Mouse (Mus musculus) kidney, embryonic 15.5 days (tissue): ENCODE data around the gene Fam163a. TPM values are rescaled to one million over a fixed set of nuclear protein-coding genes. Genes with fewer than 3 reads are reported as not detected.

Source experiments
- ATAC-seq: fragments of 200-750 bp; cut with Nextera tagmentation; replicated peaks from 2 replicates; pipeline ENCODE4 v1.8.0; 2017; ENCODE audit warnings: moderate TSS enrichment; ENCODE audit not compliant: low FRiP score
- H3K27ac ChIP-seq: fragments of 300-500 bp; sonication (generic); 2 replicates; pipeline ENCODE4 v1.5.1; 2015; ENCODE audit warnings: mild to moderate bottlenecking, inconsistent platforms
- H3K27me3 ChIP-seq: fragments of 300-500 bp; sonication (generic); 2 replicates; pipeline ENCODE4 v1.6.1; 2015; ENCODE audit warnings: inconsistent platforms
- H3K36me3 ChIP-seq: fragments of 300-500 bp; sonication (generic); 2 replicates; pipeline ENCODE4 v1.6.1; 2015; ENCODE audit warnings: inconsistent platforms
- H3K4me1 ChIP-seq: fragments of 300-500 bp; sonication (generic); 2 replicates; pipeline ENCODE4 v1.6.1; 2015; ENCODE audit warnings: inconsistent platforms
- H3K4me2 ChIP-seq: fragments of 300-500 bp; sonication (generic); 2 replicates; pipeline ENCODE4 v1.6.1; 2015; ENCODE audit warnings: moderate library complexity, mild to moderate bottlenecking, inconsistent platforms
- H3K4me3 ChIP-seq: fragments of 300-500 bp; sonication (generic); replicated peaks from 2 replicates; pipeline ENCODE4 v1.5.1; 2015; ENCODE audit warnings: mild to moderate bottlenecking, inconsistent platforms
- H3K9ac ChIP-seq: fragments of 300-500 bp; sonication (generic); 2 replicates; pipeline ENCODE4 v1.6.1; 2015; ENCODE audit warnings: mild to moderate bottlenecking, inconsistent platforms
- H3K9me3 ChIP-seq: fragments of 300-500 bp; sonication (generic); replicated peaks from 2 replicates; pipeline ENCODE4 v1.6.1; 2016; ENCODE audit warnings: inconsistent platforms
- WGBS: fragments of 180-500 bp; shearing (Covaris S2); methylation state at CpG from one replicate; pipeline ENCODE4 v1.1.7; 2015; ENCODE audit warnings: mixed read lengths; 5-methylcytosine and 5-hydroxymethylcytosine counted together
- polyA plus RNA-seq: library from polyadenylated mRNA; unstranded; fragments of >200 nt; fragmentation: Nextera tagmentation; extraction: Ambion mirVana; gene quantifications from 2 replicates; pipeline ENCODE4 v1.2.1, GENCODE M21; 2015

The Fam163a gene
- polyA plus RNA-seq, 1 experiment from 2014 or later = 1.5 TPM

DNA sequence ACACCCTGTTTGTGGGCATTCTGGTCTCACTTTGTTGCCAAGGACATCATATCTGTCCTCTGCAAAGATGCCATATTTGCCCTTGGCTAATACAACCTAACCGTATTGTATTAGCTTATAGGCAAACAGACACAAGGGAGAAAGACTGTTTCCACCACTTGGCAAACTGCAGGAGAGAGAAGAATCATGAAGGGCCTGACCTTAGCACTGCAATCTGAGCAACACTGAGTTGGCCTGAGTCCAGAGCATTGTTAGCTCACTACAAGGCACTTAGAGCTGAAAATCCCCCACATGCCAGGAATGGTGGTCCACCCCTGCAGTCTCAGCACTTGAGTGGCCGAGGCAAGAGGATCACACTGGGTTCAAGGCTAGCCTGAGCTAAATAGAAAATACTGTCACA lies 13.7 kb upstream of the Fam163a start:
- no peak overlapping the region for H3K4me3 ChIP-seq
- WGBS = 78% methylated on average over 2 of the region's 2 CpGs
- peaks cover 26% of the 10 kb centered on the region for H3K4me1 ChIP-seq
- no peaks in the 10 kb centered on the region for H3K36me3 ChIP-seq
- H3K27ac ChIP-seq = no peak overlapping the region
- no peak overlapping the region for H3K4me2 ChIP-seq
- no peak overlapping the region for H3K9ac ChIP-seq
- no peak for ATAC-seq
- no peaks in the 10 kb centered on the region for H3K9me3 ChIP-seq
- 0 out of 2 replicates have a peak, but pooled peaks cover 2% of the 10 kb centered on the region for H3K27me3 ChIP-seq

- Histone ChIP-seq H3K27ac (no peak overlapping the region), H3K27me3 (peaks cover 4% of the 10 kb centered on the region; the same call in 1 of the 2 replicates), H3K9ac (no peak overlapping the region), H3K4me3 (no peak overlapping the region), H3K4me2 (no peak overlapping the region), H3K4me1 (peaks cover 25% of the 10 kb centered on the region), H3K9me3 (no peaks in the 10 kb centered on the region), H3K36me3 (no peaks in the 10 kb centered on the region)
- 68% methylated on average over 8 of the region's 8 CpGs for WGBS
- ATAC-seq = no peak
Observed at GRCm38 (mm10) chr1:156217941-156218340, 13.1 kb upstream of the Fam163a start.

GRCm38 (mm10) chr1:156217393-156217792 lies 12.6 kb upstream of the Fam163a start:
- Histone ChIP-seq H3K4me3 (no peak overlapping the region), H3K27ac (no peak overlapping the region), H3K36me3 (no peaks in the 10 kb centered on the region), H3K9me3 (no peaks in the 10 kb centered on the region), H3K9ac (no peak overlapping the region), H3K4me1 (peaks cover 19% of the 10 kb centered on the region), H3K27me3 (peaks cover 9% of the 10 kb centered on the region; the same call in 1 of the 2 replicates), H3K4me2 (no peak overlapping the region)
- 26% methylated on average over 3 of the region's 3 CpGs for WGBS
- peak; percentile 71; the same call in 1 of the 2 replicates for ATAC-seq

- H3K4me3 ChIP-seq = no peak overlapping the region
- H3K27ac ChIP-seq = no peak overlapping the region
- no peaks in the 10 kb centered on the region for H3K9me3 ChIP-seq
- H3K27me3 ChIP-seq = peaks cover 15% of the 10 kb centered on the region; the same call in 1 of the 2 replicates
- peaks cover 10% of the 10 kb centered on the region for H3K4me1 ChIP-seq
- 72% methylated on average over 4 of the region's 4 CpGs for WGBS
- no peak overlapping the region for H3K9ac ChIP-seq
- H3K4me2 ChIP-seq = no peak overlapping the region
- no peaks in the 10 kb centered on the region for H3K36me3 ChIP-seq
- ATAC-seq = peak; percentile 44; the same call in 1 of the 2 replicates
Observed at GRCm38 (mm10) chr1:156216249-156216648, 11.4 kb upstream of the Fam163a start.

DNA sequence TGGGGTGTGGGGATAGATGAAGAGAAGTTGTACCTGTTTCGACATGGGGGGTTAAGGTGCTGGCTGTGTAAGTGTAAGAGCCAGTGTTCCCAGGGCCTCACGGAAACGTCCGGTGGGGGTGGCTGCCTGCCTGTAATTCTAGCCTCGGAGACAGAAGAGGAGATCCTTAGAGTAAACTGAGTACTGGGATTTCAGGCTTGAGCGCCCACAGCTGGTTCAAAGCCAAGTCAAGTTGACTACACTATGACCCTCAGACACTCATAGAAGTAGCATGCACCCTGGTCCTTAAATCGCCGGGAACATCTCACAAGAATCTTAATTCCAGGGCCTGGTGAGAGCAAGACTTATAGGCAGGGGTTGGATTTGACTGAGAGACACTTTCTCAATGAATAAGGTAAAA lies 9.8 kb upstream of the Fam163a start:
- Histone ChIP-seq H3K4me3 (no peak overlapping the region), H3K9ac (no peak overlapping the region), H3K9me3 (no peaks in the 10 kb centered on the region), H3K27ac (no peak overlapping the region), H3K4me2 (no peak overlapping the region), H3K36me3 (no peaks in the 10 kb centered on the region), H3K4me1 (peaks cover 10% of the 10 kb centered on the region), H3K27me3 (peaks cover 15% of the 10 kb centered on the region; the same call in 1 of the 2 replicates)
- 45% methylated on average over 8 of the region's 8 CpGs for WGBS
- no peak for ATAC-seq

DNA sequence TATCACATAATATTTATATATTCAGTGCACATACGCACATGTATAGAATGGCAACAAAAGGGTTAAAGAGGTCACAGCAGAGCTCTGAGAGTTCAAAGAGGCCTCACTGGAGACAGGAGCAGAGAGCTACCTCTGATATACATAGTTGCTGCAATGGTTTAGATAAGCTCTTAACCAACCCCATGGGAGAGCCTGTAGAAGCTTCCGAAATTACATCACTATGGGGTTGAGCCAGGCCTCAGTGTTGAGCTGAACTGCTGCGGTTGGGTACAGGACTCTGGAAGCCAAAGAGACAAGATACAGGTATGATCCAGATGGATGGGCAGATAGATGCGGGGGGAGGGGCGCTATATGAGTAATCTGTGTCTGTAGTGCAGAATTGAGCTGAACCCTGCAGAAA lies 8.1 kb upstream of the Fam163a start:
- Histone ChIP-seq H3K4me3 (no peak overlapping the region), H3K36me3 (no peaks in the 10 kb centered on the region), H3K4me1 (peaks cover 6% of the 10 kb centered on the region), H3K9me3 (no peaks in the 10 kb centered on the region), H3K4me2 (no peak overlapping the region), H3K27ac (no peak overlapping the region), H3K9ac (no peak overlapping the region), H3K27me3 (peaks cover 16% of the 10 kb centered on the region)
- 91% methylated on average over 5 of the region's 5 CpGs for WGBS
- ATAC-seq = peak; percentile 68

DNA sequence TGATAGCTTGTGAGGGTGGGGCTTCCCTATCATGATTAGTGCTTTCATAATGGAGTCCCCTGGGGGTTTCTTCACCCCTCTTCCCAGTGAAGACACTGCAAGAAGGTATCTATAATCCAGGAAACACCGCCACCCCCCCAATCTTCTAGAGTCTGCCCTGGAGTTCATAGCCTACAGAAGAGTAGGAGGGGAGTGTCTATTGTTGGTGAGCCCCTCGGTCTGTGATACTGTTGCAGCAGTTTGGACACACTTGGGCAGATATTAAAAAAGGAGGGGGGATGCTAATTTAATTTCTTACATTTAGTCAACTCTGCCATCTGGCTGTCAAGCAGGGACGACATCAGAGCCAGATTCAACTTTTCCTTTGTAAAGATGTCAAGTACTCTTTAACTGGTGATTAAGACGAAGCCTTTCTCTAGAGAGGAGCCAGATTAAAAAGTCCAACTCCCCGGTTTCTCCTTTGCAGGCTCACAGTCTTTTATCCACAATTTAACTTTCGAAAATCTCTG lies 7.0 kb upstream of the Fam163a start:
- Histone ChIP-seq H3K9ac (no peak overlapping the region), H3K27ac (no peak overlapping the region), H3K4me1 (no peaks in the 10 kb centered on the region), H3K27me3 (peaks cover 26% of the 10 kb centered on the region), H3K9me3 (no peaks in the 10 kb centered on the region), H3K4me3 (no peak overlapping the region), H3K36me3 (no peaks in the 10 kb centered on the region), H3K4me2 (no peak overlapping the region)
- no peak for ATAC-seq
- WGBS = 63% methylated on average over 6 of the region's 6 CpGs

DNA sequence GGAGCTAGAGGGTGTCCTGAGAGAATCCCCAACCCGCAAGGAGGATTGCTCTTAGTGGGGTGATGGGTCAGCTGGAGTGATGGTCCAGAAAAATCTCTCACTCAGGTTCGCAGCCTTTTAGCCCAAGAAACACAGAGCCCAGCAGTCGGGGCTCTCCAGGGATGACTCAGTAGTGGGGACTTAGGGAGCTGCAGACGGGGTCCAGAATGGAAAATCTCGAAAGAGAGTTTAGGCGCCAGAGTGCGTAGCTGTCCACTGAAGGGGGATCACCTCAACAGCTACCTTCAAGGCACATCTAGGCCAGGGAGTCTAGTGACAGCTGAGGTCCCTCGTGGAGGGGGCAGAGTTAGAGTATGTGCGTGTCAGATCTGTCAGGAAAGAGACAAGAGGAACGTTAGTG lies 338 bp upstream of the Fam163a start:
- ATAC-seq = peak; percentile 22; the same call in 1 of the 2 replicates
- peak overlapping the region; percentile 88 for H3K4me2 ChIP-seq
- no peak overlapping the region for H3K27ac ChIP-seq
- 21% methylated on average over 10 of the region's 10 CpGs for WGBS
- peaks cover 74% of the 10 kb centered on the region for H3K27me3 ChIP-seq
- no peak overlapping the region for H3K9ac ChIP-seq
- H3K4me1 ChIP-seq = peaks cover 17% of the 10 kb centered on the region
- H3K9me3 ChIP-seq = 0 out of 2 replicates have a peak, but pooled peaks cover 4% of the 10 kb centered on the region
- H3K36me3 ChIP-seq = no peaks in the 10 kb centered on the region
- peak overlapping the region; percentile 48 for H3K4me3 ChIP-seq

- Histone ChIP-seq H3K9ac (peak overlapping the region; percentile 38), H3K4me1 (peaks cover 17% of the 10 kb centered on the region), H3K4me2 (peak overlapping the region; percentile 88), H3K9me3 (0 out of 2 replicates have a peak, but pooled peaks cover 4% of the 10 kb centered on the region), H3K36me3 (no peaks in the 10 kb centered on the region), H3K27me3 (peaks cover 82% of the 10 kb centered on the region), H3K4me3 (peak overlapping the region; percentile 48), H3K27ac (no peak overlapping the region)
- 4% methylated on average over 18 of the region's 18 CpGs for WGBS
- no peak; the same call in 1 of the 2 replicates for ATAC-seq
Observed at GRCm38 (mm10) chr1:156203961-156204655, 718 bp downstream of the Fam163a start.

- peaks cover 17% of the 10 kb centered on the region for H3K4me1 ChIP-seq
- H3K27me3 ChIP-seq = peaks cover 83% of the 10 kb centered on the region
- no peak overlapping the region for H3K4me2 ChIP-seq
- WGBS = 48% methylated on average over 3 of the region's 3 CpGs
- H3K9ac ChIP-seq = no peak overlapping the region
- no peak for ATAC-seq
- H3K4me3 ChIP-seq = no peak overlapping the region
- H3K27ac ChIP-seq = no peak overlapping the region
- no peaks in the 10 kb centered on the region for H3K36me3 ChIP-seq
- H3K9me3 ChIP-seq = 0 out of 2 replicates have a peak, but pooled peaks cover 4% of the 10 kb centered on the region
Observed at GRCm38 (mm10) chr1:156202661-156203060, 2.2 kb downstream of the Fam163a start.

- peaks cover 82% of the 10 kb centered on the region for H3K27me3 ChIP-seq
- H3K36me3 ChIP-seq = no peaks in the 10 kb centered on the region
- no peak overlapping the region for H3K4me3 ChIP-seq
- 0 out of 2 replicates have a peak, but pooled peaks cover 4% of the 10 kb centered on the region for H3K9me3 ChIP-seq
- H3K9ac ChIP-seq = no peak overlapping the region
- no peak overlapping the region for H3K27ac ChIP-seq
- H3K4me2 ChIP-seq = no peak overlapping the region
- 85% methylated on average over 3 of the region's 3 CpGs for WGBS
- peaks cover 17% of the 10 kb centered on the region for H3K4me1 ChIP-seq
- no peak for ATAC-seq
Observed at GRCm38 (mm10) chr1:156201069-156201468, 3.8 kb downstream of the Fam163a start.

- ATAC-seq = no peak
- Histone ChIP-seq H3K4me2 (no peak overlapping the region), H3K27ac (no peak overlapping the region), H3K9me3 (0 out of 2 replicates have a peak, but pooled peaks cover 4% of the 10 kb centered on the region), H3K9ac (no peak overlapping the region), H3K36me3 (no peaks in the 10 kb centered on the region), H3K4me1 (no peaks in the 10 kb centered on the region), H3K27me3 (peaks cover 69% of the 10 kb centered on the region), H3K4me3 (no peak overlapping the region)
- 86% methylated on average over 4 of the region's 4 CpGs for WGBS
Observed at GRCm38 (mm10) chr1:156197588-156197987, 7.2 kb downstream of the Fam163a start.
